ENCODE assay signal across 25 mouse cellular contexts in the genomic region with DNA sequence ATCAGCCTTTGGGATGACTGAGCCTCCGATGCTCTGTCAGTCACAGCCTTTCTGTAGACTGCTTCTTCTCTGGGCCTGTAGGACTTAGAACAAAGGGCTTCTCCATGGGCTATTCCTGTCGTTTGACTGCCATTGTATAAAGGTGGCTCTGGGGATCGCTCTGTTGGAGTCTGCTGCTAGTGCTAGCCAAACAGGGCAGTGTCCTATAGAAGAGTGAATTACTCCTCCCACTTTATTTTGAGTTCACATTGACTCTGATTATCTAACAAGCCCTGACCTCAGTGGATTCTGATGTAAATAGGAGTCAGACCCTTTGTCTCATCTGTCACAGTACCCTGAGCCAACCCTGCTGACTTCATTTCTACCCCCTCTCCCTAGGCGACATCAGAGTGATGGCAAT.
"Had no signal": no experiment of that assay in that cellular context is flagged by ENCODE, and none has a peak within 500 bp of the region (broad histone marks: within the 10 kb centered on the region; RNA-seq: fewer than 3 reads in every experiment).

No protein-coding gene starts in this region.

- H3K4me3 ChIP-seq: kidney, embryonic 15.5 days; limb, embryonic 10.5 days; limb, embryonic 13.5 days; liver, embryonic 12.5 days; liver, embryonic 15.5 days; lung, embryonic 15.5 days; midbrain, embryonic 13.5 days; myocyte; neural tube, embryonic 13.5 days had no signal

- ATAC-seq: liver, embryonic 12.5 days; midbrain, embryonic 13.5 days; midbrain, embryonic 16.5 days had no signal

- H3K27ac ChIP-seq: kidney, embryonic 15.5 days; limb, embryonic 10.5 days; limb, embryonic 13.5 days; liver, embryonic 12.5 days; liver, embryonic 15.5 days; lung, embryonic 15.5 days; midbrain, embryonic 13.5 days; neural tube, embryonic 13.5 days; stomach, postnatal 0 days had no signal

- DNase-seq: kidney, adult 11 months; kidney, adult 8-10 months; kidney, postnatal 10 days; kidney, postnatal 4 days; layer of hippocampus, postnatal 36 days; liver; lung, adult 18-20 months; lung, postnatal 10 days; lung, postnatal 4 days; right cerebral cortex, adult 18-20 months; right cerebral cortex, postnatal 14 days; right cerebral cortex, postnatal 4 days; thymus, adult 2 months; thymus, postnatal 25 days had no signal

- H3K27me3 ChIP-seq: kidney, embryonic 15.5 days; limb, embryonic 13.5 days; liver, embryonic 12.5 days; liver, embryonic 15.5 days; lung, embryonic 15.5 days; midbrain, embryonic 13.5 days; neural tube, embryonic 13.5 days had no signal

- H3K4me1 ChIP-seq: limb, embryonic 10.5 days; limb, embryonic 13.5 days; liver, embryonic 12.5 days; liver, embryonic 15.5 days; lung, embryonic 15.5 days; neural tube, embryonic 13.5 days had no signal

- H3K9me3 ChIP-seq: kidney, embryonic 15.5 days; limb, embryonic 10.5 days; limb, embryonic 13.5 days; liver, embryonic 12.5 days; liver, embryonic 15.5 days; lung, embryonic 15.5 days; midbrain, embryonic 13.5 days; neural tube, embryonic 13.5 days had no signal

- H3K9ac ChIP-seq: kidney, embryonic 15.5 days; limb, embryonic 13.5 days; liver, embryonic 12.5 days; liver, embryonic 15.5 days; lung, embryonic 15.5 days; midbrain, embryonic 13.5 days; neural tube, embryonic 13.5 days had no signal

- H3K4me2 ChIP-seq: kidney, embryonic 15.5 days; limb, embryonic 13.5 days; liver, embryonic 12.5 days; liver, embryonic 15.5 days; lung, embryonic 15.5 days; midbrain, embryonic 13.5 days; neural tube, embryonic 13.5 days had no signal
